Mouse (Mus musculus) thymus, postnatal 4 days (tissue): ENCODE data around the gene D230025D16Rik.
"Not testable (repeated sequence)": the region's sequence is repeated elsewhere in the genome, so short reads cannot be mapped to it uniquely, and the experiment has no call there.

Experiments
- DNase-seq: peaks from one replicate; pipeline ENCODE4 v3.0.0; 2021

The D230025D16Rik gene

GRCm38 (mm10) chr8:105224413-105225271 is at the start of gene D230025D16Rik:
D230025D16Rik (plus strand) TSS chr8:105225145.
- peak; percentile 98 for DNase-seq

DNA sequence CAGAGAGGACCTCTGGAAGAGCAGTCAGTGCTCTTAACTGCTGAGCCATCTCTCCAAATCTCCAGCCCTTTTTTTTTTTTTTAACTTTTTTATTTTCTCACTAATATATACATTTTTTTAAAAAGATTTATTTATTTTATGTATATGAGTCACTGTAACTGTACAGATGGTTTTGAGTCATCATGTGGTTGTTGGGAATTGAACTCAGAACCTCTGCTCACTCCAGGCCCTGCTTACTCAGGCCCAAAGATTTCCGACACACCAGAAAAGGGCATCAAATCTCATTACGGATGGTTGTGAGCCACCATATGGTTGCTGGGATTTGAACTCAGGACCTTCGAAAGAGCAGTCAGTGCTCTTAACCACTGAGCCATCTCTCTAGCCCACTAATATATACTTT is 49.7 kb upstream of the D230025D16Rik start:
- DNase-seq: not testable (repeated sequence)

GRCm38 (mm10) chr8:105178211-105178800 is 46.6 kb upstream of the D230025D16Rik start:
- DNase-seq: no peak

DNA sequence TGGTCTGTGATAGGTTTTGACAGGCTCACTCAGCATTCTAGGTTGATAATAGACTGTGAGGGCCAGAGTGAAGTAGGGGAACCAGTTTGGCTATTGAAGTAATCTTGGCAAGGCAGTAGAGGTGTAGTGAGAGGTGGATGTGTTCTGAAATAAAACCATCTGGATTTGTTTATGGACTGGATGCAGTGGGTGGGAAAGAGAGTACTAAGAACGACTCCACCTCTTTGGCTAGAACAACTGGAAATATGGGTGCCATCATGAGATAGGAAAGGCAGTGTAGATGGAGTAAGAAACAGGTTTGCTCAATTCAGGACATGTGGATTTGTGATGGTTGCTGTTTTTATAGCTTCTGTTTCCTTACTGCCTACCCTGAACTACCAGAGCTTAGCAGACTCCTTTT is 42.7 kb upstream of the D230025D16Rik start:
- DNase-seq: no peak

DNA sequence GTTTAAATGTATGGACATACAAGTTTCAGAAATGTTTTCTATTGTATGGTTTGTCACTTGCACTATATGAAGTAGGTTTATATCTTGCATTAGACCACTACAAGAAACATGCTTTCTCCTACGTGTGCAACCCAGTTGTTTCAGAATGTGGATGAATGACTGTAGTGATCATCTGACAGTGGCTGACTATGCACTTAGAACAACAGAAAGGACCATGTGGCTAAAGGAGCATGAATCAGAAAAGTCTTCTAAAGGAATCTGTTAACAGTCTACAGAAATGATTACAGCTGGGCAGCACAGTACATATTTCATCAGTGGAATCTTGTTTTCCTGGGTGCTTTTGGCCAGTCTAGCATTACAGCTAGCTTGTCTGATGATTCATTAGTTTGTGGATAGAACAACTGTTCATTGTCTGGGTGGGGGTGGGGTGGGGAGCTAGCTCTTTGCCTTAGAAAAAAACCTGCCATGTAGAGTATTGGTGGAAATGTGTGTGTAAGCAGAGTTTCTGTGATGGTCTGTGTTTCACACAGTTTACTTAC is 38.4 kb upstream of the D230025D16Rik start:
- no peak for DNase-seq

DNA sequence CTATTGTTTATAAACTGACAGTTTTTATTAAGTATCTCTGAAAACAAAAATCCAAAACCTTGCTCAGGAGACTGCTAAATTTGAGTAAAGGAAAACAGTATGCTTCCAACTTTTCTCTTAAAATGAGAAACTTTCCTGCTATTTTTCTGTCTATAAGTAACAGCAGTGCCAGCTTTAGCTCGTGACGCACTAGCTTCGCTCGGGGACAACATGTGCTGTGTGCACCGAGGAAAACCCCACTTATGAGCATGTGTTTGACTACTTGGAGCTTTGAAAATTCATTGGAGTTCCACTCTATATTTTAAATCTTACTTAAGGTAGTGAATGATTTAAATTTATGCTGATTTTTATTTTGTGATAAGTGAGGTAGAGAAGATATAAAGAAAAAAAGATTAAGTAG is 32.8 kb upstream of the D230025D16Rik start:
- DNase-seq: no peak

DNA sequence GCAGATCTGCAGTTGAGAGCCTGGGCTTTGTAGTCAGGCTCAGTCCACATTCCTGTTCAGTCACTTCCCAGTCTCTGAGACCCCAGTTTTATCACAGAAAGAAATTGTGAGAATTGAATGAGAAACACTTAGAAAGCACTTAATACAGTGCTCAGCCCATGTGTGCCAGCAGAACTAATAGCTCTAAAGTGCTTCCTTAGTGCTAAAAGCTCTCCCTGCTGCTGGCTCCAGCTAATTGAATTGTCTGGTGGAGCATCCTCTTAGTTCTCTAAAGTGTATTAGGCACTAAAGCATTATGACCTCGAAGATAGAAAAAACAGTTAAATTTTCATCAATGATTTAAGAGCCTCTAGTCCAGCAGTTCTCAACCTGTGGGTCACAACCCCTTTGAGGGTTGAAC is 19.2 kb upstream of the D230025D16Rik start:
- no peak for DNase-seq

DNA sequence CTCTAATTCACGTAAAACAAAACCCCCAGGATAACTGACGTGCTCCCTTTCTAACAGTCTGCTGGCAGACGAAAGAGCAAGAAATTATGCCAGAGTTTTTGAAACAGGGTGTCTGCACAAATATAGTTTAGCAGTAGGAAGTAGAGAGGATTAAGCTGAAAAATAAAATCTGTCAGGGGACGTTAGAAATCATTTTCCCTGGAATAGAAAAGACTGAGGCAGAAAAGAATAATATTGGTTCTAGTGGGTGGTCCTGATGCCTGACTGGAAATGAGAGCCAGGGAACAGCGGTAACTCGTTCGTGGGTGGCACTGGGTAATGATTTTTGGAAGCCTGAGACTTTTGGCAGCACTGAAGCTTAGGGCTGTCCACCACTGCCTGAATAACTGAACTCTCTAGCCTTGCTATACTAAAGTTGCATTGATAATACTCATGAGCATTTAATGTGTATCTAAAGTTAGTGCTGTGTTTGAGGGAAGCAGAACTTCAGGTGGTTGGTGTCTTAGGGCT is 18.1 kb upstream of the D230025D16Rik start:
- DNase-seq: no peak

DNA sequence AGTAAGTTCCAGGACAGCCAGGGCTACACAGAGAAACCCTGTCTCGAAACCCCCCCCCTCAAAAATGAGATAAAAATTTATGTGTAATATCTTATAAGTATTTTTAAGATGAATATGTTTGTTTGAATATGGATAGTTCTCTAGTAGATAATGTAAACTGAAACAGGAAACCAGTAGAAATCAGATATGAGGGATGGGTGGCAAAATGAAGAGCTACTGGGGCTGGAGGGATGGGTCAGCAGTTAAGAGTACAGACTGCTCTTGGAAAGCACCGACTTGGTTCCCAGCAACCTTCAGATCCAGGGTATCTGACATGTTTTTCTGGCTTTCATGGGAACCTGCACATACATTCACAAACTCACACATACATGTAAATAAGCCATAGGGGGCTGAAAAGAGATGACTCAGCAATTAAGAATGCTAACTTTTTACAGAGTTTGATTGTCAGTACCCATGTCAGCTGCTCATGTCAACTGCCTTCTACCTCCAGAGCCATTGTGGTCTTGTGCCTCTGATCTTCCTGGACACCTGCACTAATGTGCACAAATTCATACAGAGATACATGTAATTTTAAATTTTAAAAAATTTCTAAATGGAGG is 17.2 kb upstream of the D230025D16Rik start:
- no peak for DNase-seq

DNA sequence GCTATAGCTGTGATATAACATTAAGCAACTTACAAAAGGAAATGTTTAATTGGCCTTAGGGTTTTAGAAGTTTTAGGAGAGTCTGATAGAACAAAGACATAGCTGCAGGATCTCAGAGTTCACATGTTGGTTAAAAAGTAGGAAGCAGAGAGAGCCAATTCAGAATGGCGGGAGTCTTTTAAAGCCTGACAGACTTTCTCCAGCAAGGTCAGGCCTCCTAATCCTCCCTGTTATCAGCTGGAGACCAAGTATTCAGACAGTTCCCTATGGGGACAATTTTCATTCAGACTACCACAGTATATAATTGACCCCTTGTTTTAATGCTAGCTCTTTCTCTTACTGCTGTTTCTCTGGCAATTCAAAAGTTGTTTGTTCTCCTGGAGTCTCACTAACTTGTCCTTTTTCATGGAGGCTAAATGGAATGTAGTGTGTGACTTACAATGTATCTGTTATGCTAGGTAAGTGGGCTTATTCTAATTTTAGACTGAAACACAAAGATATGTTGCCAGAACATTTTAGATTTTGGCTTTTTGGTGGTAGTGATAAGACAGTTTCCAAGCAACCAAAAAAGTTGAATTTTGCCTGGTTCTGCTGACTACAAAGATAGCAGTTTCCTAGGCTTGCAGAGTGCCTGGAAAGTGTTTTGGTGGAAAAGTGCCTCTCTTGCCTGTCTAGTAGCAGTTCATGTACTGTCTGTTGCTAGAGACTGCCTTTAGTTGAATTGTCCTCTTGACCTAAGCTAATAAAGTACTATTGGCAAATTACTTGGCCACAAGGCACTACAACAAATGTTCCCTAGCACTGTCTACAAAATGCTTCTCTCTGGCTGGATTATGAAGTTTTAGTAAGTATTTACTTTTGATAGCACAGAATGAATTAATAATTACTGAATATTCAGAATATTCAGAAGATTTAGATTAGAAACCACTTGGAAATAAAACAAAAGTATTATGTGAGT is 15.5 kb upstream of the D230025D16Rik start:
- no peak for DNase-seq

GRCm38 (mm10) chr8:105214104-105214503 is 10.8 kb upstream of the D230025D16Rik start:
- no peak for DNase-seq

DNA sequence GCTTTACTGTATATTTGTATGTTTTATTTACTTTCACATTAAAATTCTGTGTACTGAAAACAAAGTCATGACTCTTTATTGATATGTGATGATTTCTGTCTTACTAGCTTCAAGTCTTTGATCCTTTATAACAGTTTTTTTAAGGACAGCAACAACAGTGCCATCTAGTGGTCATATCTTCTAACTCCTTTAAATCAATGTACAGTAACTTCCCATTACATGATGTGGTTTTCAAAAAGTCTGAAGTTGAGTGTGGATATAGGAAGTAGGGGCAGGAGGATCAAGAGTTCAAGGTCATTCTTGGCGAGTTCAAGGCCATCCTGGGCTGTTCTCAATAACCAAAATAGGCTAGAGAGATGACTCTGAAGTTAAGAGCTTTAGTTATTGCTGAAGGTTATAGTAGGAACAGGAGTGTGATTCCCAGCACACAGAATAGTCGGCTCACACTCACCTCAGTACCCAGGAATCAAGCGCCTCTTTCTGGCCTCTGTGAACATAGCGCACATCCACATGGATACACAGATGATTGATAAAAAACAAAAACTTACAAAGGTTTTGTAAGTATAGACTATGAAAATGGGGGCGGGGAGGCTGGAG is 6.9 kb upstream of the D230025D16Rik start:
- DNase-seq: no peak

DNA sequence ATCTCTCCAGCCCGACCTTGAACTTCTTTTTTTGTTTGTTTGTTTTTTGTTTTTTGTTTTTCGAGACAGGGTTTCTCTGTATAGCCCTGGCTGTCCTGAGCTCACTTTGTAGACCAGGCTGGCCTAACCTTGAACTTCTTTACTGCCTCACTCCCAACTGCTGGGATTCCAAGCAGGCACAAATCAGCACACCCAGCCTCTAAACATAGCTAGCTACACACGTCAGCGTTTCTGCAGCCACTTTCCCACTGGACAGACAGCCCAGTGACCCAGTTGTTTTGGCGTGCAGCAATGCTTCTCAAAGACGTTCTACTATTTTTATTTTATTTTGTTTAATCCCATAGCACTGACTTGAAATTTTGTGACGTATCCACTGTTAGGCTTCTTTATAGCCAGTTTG is 1.1 kb upstream of the D230025D16Rik start:
- no peak for DNase-seq

GRCm38 (mm10) chr8:105225272-105225593 is 288 bp downstream of the D230025D16Rik start:
- DNase-seq: no peak

DNA sequence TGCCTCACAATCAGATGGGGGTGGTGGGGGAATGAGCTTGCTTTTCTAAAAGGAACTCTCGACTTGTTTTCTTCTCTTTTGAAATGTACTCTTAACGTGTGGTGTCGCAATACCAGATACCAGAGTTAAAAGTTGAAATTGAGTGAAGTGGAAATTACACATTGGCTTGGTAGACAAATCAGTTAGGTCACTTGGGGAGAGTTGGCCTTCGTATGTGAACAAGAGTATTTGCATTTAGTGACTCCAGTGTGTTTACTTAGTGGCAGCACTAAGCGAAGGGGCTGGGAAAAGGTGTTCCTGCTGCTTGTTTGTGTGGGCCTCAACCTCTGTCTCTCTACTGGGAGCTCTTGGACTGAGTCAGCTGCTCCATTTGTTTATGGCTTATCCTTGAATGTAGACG is 972 bp downstream of the D230025D16Rik start:
- DNase-seq: no peak

GRCm38 (mm10) chr8:105231503-105232320 is 6.8 kb downstream of the D230025D16Rik start:
- DNase-seq: no peak

DNA sequence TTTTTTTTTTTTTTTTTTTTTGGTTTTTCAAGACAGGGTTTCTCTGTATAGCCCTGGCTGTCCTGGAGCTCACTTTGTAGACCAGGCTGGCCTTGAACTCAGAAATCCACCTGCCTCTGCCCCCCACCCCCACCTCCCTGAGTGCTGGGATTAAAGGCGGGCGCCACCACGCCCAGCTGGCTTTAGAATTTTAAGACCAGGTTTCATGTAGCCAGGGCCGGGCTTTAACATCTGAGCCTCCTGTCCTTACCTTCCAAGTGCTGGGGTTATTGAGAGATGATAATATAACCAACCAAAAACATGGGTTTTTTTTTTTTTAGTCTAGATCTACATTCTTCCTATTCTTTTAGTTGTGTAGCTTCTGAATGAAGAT is 7.4 kb downstream of the D230025D16Rik start:
- not testable (repeated sequence) for DNase-seq

DNA sequence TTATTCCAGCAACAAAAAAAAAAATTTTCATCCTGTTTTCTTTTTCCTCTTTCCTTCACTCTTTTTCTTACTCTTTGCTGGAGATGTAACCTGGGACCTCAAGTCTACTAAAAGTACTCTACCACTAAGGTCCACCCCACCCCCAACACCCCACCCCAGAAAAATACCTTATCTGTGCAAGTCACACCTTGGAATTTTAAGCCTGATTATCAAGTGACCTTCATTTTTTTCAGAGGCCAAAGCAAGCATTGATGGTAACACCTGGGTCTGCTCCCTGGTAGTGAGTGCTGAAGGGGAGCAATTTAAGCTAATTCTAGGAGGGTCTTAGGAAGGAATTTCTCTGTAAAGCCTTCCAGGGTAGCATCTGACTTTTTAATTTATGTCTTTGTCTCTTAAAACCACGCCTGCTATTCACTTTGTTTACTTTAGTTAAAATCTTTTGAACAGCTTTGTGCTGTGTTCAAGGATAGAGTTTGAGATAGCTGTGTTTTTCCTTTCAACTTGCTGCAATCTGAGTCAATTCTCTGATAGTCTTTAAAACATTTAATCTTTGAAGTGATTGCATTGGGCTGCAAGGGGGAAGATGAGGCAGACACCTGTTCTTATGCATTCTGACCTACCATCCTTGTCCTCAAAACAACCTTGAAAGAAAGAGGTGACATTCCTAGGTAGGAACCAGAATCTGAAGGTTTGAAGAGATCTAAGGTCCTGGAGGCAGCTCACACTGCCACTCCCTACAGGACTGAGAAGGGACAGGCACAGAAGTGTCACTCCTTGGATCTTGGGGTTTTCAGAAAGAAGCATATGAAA is 8.4 kb downstream of the D230025D16Rik start:
- no peak for DNase-seq

GRCm38 (mm10) chr8:105235206-105235605 is 10.3 kb downstream of the D230025D16Rik start:
- DNase-seq: no peak

DNA sequence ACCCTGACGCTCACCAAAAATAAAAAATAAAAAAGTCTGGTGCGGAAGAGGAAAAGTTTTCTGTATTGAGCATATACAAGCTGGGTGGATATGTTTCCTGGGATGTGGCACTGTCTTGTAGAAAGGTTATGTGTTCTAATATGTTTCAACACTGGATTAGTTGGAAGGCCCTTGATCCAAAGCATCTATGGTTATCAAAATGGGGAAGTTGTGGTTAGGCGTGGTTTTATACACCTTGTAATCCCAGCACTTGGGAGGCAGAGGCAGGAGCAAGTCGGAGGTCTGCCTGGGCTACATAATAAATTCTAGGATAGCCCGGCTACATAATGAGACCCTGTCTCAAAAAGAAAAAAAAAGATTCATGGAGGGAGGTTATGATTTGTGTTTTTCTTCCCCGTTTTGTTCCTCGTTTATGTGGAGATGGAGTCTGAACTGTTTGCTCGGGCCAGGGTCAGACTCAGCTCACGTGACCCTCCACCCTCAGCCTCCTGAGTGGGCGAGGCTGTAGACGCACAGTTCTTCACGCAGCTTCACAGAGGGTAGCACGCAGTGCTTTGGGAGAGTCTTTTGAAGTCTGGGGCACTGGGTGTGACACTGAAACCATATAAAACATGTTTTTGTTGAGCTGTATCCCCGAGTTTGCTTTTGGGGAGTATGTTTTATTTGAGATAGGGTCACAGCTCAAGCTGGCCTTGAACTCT is 12.6 kb downstream of the D230025D16Rik start:
- no peak for DNase-seq
